Mouse (Mus musculus): Measurements from ENCODE around the gene Ddah1. TPM values are rescaled to one million over a fixed set of nuclear protein-coding genes. Genes with fewer than 3 reads are reported as not detected.

The Ddah1 gene
- total RNA-seq, 2 experiments from 2014 or later = 2.4 to 3.5 TPM

DNA sequence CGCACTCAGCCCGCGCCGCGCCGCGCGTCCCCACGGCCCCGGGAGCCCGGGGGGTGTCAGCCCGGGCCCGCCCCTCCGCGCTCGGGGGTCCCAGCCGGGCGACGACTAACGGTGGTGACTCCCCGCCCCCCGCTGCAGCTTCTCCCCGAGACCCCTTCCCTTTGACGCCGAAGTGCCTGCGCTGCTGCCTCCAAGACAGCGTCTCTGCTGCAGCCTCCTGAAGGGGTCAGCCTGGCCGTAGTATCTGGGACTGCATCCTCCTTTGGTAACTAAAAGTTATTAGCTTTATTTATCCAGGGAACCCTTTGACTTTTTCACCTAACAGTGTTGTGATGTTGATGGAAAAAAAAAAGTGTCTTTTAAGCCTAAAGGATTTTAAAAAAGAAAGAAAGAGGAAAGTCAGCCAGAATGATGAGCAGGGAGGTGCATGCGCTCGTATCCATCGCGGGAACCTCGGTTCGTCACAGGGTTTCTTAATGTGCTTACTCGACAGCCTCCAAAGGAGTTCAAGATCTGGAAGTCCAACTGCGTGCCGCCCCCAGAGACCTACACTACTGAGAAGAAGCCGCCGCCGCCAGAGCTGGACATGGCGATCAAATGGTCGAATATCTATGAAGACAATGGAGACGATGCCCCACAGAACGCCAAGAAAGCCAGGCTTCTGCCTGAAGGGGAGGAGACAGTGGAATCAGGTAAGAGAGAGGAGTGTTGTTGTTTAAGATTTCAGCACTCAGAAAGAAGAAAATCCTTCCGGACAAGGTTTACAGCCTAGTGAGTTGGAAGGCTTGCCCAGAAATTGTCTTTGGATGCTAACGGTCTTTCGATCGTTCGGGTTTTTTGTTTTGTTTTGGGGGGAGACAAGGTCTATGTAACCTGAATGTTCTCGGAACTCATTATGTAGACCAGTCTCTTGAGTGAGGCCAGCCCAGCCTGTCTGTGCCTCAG, 180.2 kb downstream of the Ddah1 start:
- DNase-seq (ENCODE audit: low spot score in 2 of 2) = peak; percentile 25 to 43

DNA sequence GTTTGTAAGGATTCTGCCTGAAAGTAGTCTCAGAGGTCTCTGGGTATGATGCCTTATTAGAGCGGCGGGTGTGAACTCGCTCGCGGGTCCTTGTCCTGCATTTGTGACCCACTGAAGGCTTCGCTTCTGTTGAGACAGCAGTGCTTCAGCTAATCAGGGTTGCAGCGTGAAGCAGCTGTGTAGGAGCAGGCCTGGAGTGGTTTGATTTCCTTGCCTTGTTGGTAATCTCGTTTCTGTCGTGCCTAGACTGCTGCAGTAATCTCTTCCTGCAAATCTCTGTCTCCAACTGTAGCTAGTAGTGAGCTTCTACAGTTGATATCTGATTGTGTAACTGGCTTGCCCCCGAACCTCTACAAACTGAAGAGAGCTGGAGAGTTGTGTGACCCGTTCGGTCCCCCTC, 180.9 kb downstream of the Ddah1 start:
- no peak for DNase-seq (ENCODE audit: low spot score in 2 of 2)

DNA sequence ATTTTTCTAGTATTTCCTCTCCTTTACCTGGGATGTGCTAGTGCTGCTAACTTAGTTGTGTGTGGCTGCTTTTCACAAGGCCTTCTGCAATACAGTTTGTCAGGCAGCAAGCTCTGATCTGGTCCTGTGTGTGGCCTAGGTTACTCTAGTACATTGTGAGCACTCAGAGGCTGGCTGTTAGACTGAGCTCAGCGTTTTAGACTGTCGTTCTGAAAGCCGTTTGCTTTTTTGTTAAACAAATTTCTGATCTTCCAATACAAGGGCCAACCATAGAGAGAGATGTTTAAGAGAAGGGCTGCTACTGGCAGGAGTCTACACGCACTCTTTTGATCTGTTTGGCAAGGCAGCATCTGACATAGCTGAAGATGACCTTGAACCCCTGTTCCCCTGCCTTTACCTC, 181.5 kb downstream of the Ddah1 start:
- DNase-seq (ENCODE audit: low spot score in 2 of 2) = no peak

DNA sequence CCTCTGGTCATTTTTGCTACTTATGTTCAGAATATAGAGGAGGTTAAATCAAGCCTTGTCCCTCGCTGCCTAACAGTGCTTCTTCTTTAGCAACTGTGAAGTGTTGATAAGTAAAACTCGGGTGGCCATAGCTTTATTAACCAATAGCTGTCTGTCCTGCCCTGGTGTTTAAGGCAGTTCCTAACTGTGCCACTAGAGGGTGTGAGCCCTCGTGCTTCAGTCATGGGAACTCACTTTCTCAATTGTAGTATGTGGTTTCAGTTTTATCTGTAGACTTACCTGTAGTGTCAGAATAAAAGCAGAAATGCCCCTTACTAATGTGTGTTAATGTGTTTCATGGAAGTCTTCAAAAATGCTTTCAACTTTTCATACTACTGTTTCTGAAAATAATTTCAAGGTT, 183.5 kb downstream of the Ddah1 start:
- DNase-seq (ENCODE audit: low spot score in 2 of 2) = peak; percentile 61 to 67

Other genes with a start within 250 kb of the Ddah1 start
- gene Znhit6, start 182.5 kb upstream of the Ddah1 start, total RNA-seq (2021) = 10 to 100 TPM; 13.0 to 17.6 TPM
- gene Ccn1, start 108.7 kb upstream of the Ddah1 start, total RNA-seq (2021) = 10 to 100 TPM; 12.8 to 37.4 TPM
- gene Bcl10, start 164.1 kb downstream of the Ddah1 start, total RNA-seq (2021) = 10 to 100 TPM; 22.3 to 24.9 TPM
- gene 2410004B18Rik, start 179.3 kb downstream of the Ddah1 start, total RNA-seq (2021) = 10 to 100 TPM; 21.2 to 23.1 TPM
- gene Syde2, start 229.2 kb downstream of the Ddah1 start, total RNA-seq (2021) = 1 to 10 TPM; 4.4 to 5.1 TPM